Mouse (Mus musculus) heart, embryonic 12.5 days (tissue): ENCODE measurements around the gene Kmt2b. TPM values are rescaled to one million over a fixed set of nuclear protein-coding genes. Genes with fewer than 3 reads are reported as not detected.

ENCODE experiments used
- ATAC-seq: fragments of 200-750 bp; cut with Nextera tagmentation; 2 replicates; pipeline ENCODE4 v1.8.0; 2017; ENCODE audit warnings: moderate TSS enrichment, moderate library complexity; ENCODE audit not compliant: insufficient number of reproducible peaks, low FRiP score
- H3K27ac ChIP-seq: fragments of 300-500 bp; sonication (generic); 2 replicates; pipeline ENCODE4 v1.5.1; 2016; ENCODE audit warnings: mild to moderate bottlenecking, moderate library complexity; ENCODE audit not compliant: poor library complexity, severe bottlenecking
- H3K27me3 ChIP-seq: fragments of 300-500 bp; sonication (generic); replicated peaks from 2 replicates; pipeline ENCODE4 v1.6.1; 2016; ENCODE audit warnings: mild to moderate bottlenecking, moderate library complexity
- H3K36me3 ChIP-seq: fragments of 300-500 bp; sonication (generic); 2 replicates; pipeline ENCODE4 v1.6.1; 2016; ENCODE audit warnings: mild to moderate bottlenecking, moderate library complexity
- H3K4me1 ChIP-seq: fragments of 300-500 bp; sonication (generic); replicated peaks from 2 replicates; pipeline ENCODE4 v1.6.1; 2016; ENCODE audit warnings: mild to moderate bottlenecking
- H3K4me2 ChIP-seq: fragments of 300-500 bp; sonication (generic); 2 replicates; pipeline ENCODE4 v1.6.1; 2016; ENCODE audit warnings: mild to moderate bottlenecking, moderate library complexity
- H3K4me3 ChIP-seq: fragments of 300-500 bp; sonication (generic); 2 replicates; pipeline ENCODE4 v1.5.1; 2016; ENCODE audit warnings: mild to moderate bottlenecking
- H3K9ac ChIP-seq: fragments of 300-500 bp; sonication (generic); 2 replicates; pipeline ENCODE4 v1.6.1; 2016; ENCODE audit warnings: mild to moderate bottlenecking, moderate library complexity
- H3K9me3 ChIP-seq: fragments of 300-500 bp; sonication (generic); replicated peaks from 2 replicates; pipeline ENCODE4 v1.6.1; 2016; ENCODE audit warnings: mild to moderate bottlenecking, moderate library complexity
- WGBS: fragments of 180-500 bp; shearing (Covaris S2); methylation state at CpG from one replicate; pipeline ENCODE4 v1.1.7; 2016; 5-methylcytosine and 5-hydroxymethylcytosine counted together
- polyA plus RNA-seq: library from polyadenylated mRNA; unstranded; fragments of >200 nt; fragmentation: Nextera tagmentation; extraction: Ambion mirVana; gene quantifications from 2 replicates; pipeline ENCODE4 v1.2.1, GENCODE M21; 2016

The Kmt2b gene
- polyA plus RNA-seq: 4.9 and 5.1 TPM in 2 replicates

- Histone ChIP-seq H3K27ac (peak within 1 kb of the TSS; percentile 89), H3K36me3 (peaks cover 33% of the 10 kb centered on the region), H3K9ac (peak within 1 kb of the TSS; percentile 92), H3K27me3 (0 out of 2 replicates have a peak, but pooled peaks cover 4% of the 10 kb centered on the region), H3K4me2 (peak within 1 kb of the TSS; percentile 93), H3K9me3 (no peaks in the 10 kb centered on the region), H3K4me1 (peaks cover 16% of the 10 kb centered on the region), H3K4me3 (peak within 1 kb of the TSS; percentile 82)
- peak; percentile 96 for ATAC-seq
- under 1% methylated on average over 54 of the region's 68 CpGs for WGBS
Measured at GRCm38 (mm10) chr7:30588676-30589434, at the start of gene Kmt2b. Kmt2b (minus strand) TSS chr7:30588726.

GRCm38 (mm10) chr7:30636395-30636794 lies 47.9 kb upstream of the Kmt2b start:
- peaks cover 15% of the 10 kb centered on the region for H3K36me3 ChIP-seq
- ATAC-seq: no peak
- H3K4me2 ChIP-seq: peak overlapping the region; percentile 41
- no peak overlapping the region for H3K4me3 ChIP-seq
- no peak overlapping the region for H3K27ac ChIP-seq
- peaks cover 46% of the 10 kb centered on the region for H3K27me3 ChIP-seq
- WGBS: 15% methylated on average over 11 of the region's 11 CpGs
- no peaks in the 10 kb centered on the region for H3K9me3 ChIP-seq
- H3K9ac ChIP-seq: no peak overlapping the region
- H3K4me1 ChIP-seq: peaks cover 35% of the 10 kb centered on the region

- 5% methylated on average over 5 of the region's 5 CpGs for WGBS
Measured at GRCm38 (mm10) chr7:30635752-30636151, 47.2 kb upstream of the Kmt2b start, which contains the start of gene Etv2. Etv2 (minus strand) TSS chr7:30635852.

GRCm38 (mm10) chr7:30634621-30635020 lies 46.1 kb upstream of the Kmt2b start:
- under 1% methylated on average over 20 of the region's 20 CpGs for WGBS
- Histone ChIP-seq H3K27ac (no peak overlapping the region), H3K4me2 (peak overlapping the region; percentile 54), H3K4me3 (peak overlapping the region; percentile 19), H3K4me1 (peaks cover 31% of the 10 kb centered on the region), H3K9ac (peak overlapping the region; percentile 1; the same call in 1 of the 2 replicates), H3K9me3 (no peaks in the 10 kb centered on the region), H3K27me3 (peaks cover 52% of the 10 kb centered on the region), H3K36me3 (no peaks in the 10 kb centered on the region)
- peak; percentile 58; the same call in 1 of the 2 replicates for ATAC-seq

More at GRCm38 (mm10) chr7:30635752-30636151, 47.2 kb upstream of the Kmt2b start, which contains the start of gene Etv2:
- peak within 1 kb of the TSS; percentile 54 for H3K4me2 ChIP-seq
- no peak within 1 kb of the TSS for H3K27ac ChIP-seq
- no peaks in the 10 kb centered on the region for H3K9me3 ChIP-seq
- peak within 1 kb of the TSS; percentile 1; the same call in 1 of the 2 replicates for H3K9ac ChIP-seq
- no peak for ATAC-seq
- peaks cover 35% of the 10 kb centered on the region for H3K4me1 ChIP-seq
- peaks cover 9% of the 10 kb centered on the region for H3K36me3 ChIP-seq
- H3K27me3 ChIP-seq: peaks cover 48% of the 10 kb centered on the region
- H3K4me3 ChIP-seq: peak within 1 kb of the TSS; percentile 19

- Histone ChIP-seq H3K9ac (peak overlapping the region; percentile 1; the same call in 1 of the 2 replicates), H3K4me2 (peak overlapping the region; percentile 54), H3K4me3 (peak overlapping the region; percentile 19)
Measured at GRCm38 (mm10) chr7:30633762-30634412, 45.4 kb upstream of the Kmt2b start.

GRCm38 (mm10) chr7:30629013-30629412 lies 40.5 kb upstream of the Kmt2b start:
- no peak overlapping the region for H3K9ac ChIP-seq
- ATAC-seq: no peak
- peaks cover 7% of the 10 kb centered on the region for H3K36me3 ChIP-seq
- no peak overlapping the region for H3K4me3 ChIP-seq
- no peaks in the 10 kb centered on the region for H3K9me3 ChIP-seq
- H3K4me2 ChIP-seq: no peak overlapping the region
- H3K4me1 ChIP-seq: peaks cover 16% of the 10 kb centered on the region
- no peak overlapping the region for H3K27ac ChIP-seq
- peaks cover 37% of the 10 kb centered on the region for H3K27me3 ChIP-seq

More at GRCm38 (mm10) chr7:30633762-30634412, 45.4 kb upstream of the Kmt2b start:
- 14% methylated on average over 27 of the region's 27 CpGs for WGBS
- H3K27me3 ChIP-seq: peaks cover 57% of the 10 kb centered on the region
- no peaks in the 10 kb centered on the region for H3K36me3 ChIP-seq
- ATAC-seq: no peak
- no peak overlapping the region for H3K27ac ChIP-seq
- H3K9me3 ChIP-seq: no peaks in the 10 kb centered on the region
- H3K4me1 ChIP-seq: peaks cover 24% of the 10 kb centered on the region

- Histone ChIP-seq H3K27me3 (peaks cover 14% of the 10 kb centered on the region), H3K9me3 (no peaks in the 10 kb centered on the region), H3K4me3 (no peak overlapping the region; the same call in 1 of the 2 replicates), H3K4me2 (peak overlapping the region; percentile 57; the same call in 1 of the 2 replicates), H3K36me3 (peaks cover 30% of the 10 kb centered on the region), H3K27ac (no peak overlapping the region), H3K4me1 (peaks cover 22% of the 10 kb centered on the region), H3K9ac (no peak overlapping the region)
- no peak for ATAC-seq
- WGBS: 77% methylated on average over 5 of the region's 5 CpGs
Measured at GRCm38 (mm10) chr7:30626647-30627046, 38.1 kb upstream of the Kmt2b start.

- 1% methylated on average over 44 of the region's 44 CpGs for WGBS
- peak within 1 kb of the TSS; percentile 93 for H3K4me3 ChIP-seq
- peak; percentile 91 for ATAC-seq
- 0 out of 2 replicates have a peak, but pooled peaks cover 9% of the 10 kb centered on the region for H3K27me3 ChIP-seq
- H3K36me3 ChIP-seq: peaks cover 37% of the 10 kb centered on the region
- peaks cover 26% of the 10 kb centered on the region for H3K4me1 ChIP-seq
- peak within 1 kb of the TSS; percentile 85 for H3K27ac ChIP-seq
- peak within 1 kb of the TSS; percentile 94 for H3K9ac ChIP-seq
- H3K4me2 ChIP-seq: peak within 1 kb of the TSS; percentile 90
- H3K9me3 ChIP-seq: no peaks in the 10 kb centered on the region
Measured at GRCm38 (mm10) chr7:30625530-30626384, 37.2 kb upstream of the Kmt2b start, which contains the start of gene Cox6b1. Cox6b1 (minus strand) TSS chr7:30626151.

GRCm38 (mm10) chr7:30619202-30619601 lies 30.7 kb upstream of the Kmt2b start:
- Histone ChIP-seq H3K27ac (no peak overlapping the region), H3K9ac (no peak overlapping the region), H3K27me3 (no peaks in the 10 kb centered on the region), H3K4me2 (no peak overlapping the region), H3K36me3 (peaks cover 77% of the 10 kb centered on the region), H3K9me3 (no peaks in the 10 kb centered on the region), H3K4me1 (peaks cover 16% of the 10 kb centered on the region), H3K4me3 (no peak overlapping the region)
- WGBS: 87% methylated on average over 3 of the region's 3 CpGs
- ATAC-seq: no peak

- no peak overlapping the region for H3K4me3 ChIP-seq
- 93% methylated on average over 9 of the region's 9 CpGs for WGBS
- no peak overlapping the region for H3K4me2 ChIP-seq
- ATAC-seq: no peak
- H3K9ac ChIP-seq: no peak overlapping the region
- peaks cover 15% of the 10 kb centered on the region for H3K4me1 ChIP-seq
- H3K27ac ChIP-seq: no peak overlapping the region
- H3K9me3 ChIP-seq: no peaks in the 10 kb centered on the region
- no peaks in the 10 kb centered on the region for H3K27me3 ChIP-seq
- peaks cover 72% of the 10 kb centered on the region for H3K36me3 ChIP-seq
Measured at GRCm38 (mm10) chr7:30618658-30619057, 30.1 kb upstream of the Kmt2b start.
